Mouse (Mus musculus): ENCODE measurements around the gene Churc1. TPM values are rescaled to one million over a fixed set of nuclear protein-coding genes. Genes with fewer than 3 reads are reported as not detected.
"Not testable (repeated sequence)": the region's sequence is repeated elsewhere in the genome, so short reads cannot be mapped to it uniquely, and the experiment has no call there.

Gene Churc1
- total RNA-seq, 2 experiments from 2014 or later: 40.5 to 41.9 TPM

DNA sequence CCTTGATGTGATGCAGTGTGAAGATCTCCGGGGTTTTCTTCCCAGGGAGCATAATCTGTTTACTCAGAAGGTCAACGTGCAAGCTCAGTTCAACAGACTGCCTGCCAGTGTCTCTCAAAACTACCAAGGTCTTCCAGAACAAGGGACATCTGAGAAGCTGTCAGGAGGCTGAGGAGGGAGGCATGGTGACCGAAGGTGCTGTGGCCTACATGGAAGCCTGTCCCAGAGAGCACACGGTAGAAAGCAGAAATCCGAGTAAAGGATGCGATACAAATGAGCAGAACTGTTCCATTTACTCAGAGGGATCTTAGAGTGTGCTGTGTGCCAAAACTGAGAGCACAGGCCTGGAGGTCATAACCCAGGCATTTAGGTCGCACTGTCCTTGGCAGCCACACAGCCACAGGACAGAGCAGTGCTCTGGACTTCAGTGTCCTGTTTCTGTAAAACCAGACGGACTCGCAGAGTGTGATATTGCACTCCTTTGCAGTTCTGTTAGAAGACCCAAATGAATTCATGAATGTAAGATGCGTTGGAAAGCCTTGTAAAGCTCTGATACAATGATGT lies 18.8 kb downstream of the Churc1 start:
- intact Hi-C loops (cut with DNase I): no loop called here
- DNase-seq (ENCODE audit: low spot score in 2 of 2): no peak

DNA sequence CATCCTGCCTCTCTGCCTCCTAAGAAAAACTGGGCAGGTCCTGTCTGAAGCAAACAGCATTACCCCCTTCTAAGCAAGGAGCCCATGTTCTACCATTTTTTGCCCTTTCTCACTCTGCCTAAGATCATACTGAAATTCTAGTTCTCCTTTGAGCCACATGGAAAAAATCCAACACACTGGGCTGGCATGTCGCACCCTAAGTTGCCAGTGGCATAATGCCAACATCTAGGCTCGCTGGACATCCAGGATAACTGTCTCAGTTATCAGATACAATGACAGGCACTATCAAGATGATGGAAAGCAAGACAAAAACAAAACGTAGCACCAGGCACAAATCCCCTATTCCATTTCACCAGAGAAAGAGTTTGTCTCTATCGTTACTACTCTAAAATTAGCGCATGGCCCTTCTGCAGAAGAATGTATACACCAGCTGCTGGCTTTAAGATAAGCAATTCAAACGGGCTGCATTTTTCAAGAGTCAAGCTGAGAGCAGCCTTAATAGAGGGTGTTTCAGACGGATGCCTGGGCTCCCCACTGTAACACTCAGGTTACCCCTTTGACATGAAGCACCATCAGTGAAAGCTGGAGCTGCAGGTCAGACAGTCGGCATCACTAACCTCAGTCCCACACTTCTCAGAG lies 25.2 kb downstream of the Churc1 start:
- intact Hi-C loops (cut with DNase I): no loop called here
- DNase-seq (ENCODE audit: low spot score in 2 of 2): no peak

DNA sequence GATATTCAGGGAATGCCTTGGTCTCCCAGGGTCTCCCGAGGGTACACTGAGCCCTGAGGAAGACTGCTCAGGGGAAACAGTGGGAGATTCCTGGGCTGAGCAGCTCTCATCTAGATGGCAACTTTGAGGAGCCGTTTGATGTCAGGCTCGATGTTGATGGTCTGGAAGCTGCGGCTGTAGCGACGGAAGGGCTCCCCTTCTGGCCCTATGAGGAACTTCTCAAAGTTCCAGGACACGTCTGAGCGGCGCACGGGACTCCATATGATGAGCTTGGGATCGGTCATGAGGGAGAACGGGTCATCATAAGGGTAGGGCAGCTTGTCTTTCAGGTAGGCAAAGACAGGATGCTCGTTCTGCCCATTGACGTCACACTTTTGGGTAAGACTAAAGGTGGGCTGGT lies 27.2 kb downstream of the Churc1 start:
- DNase-seq (ENCODE audit: low spot score in 2 of 2); intact Hi-C loops (cut with DNase I): not testable (repeated sequence)

DNA sequence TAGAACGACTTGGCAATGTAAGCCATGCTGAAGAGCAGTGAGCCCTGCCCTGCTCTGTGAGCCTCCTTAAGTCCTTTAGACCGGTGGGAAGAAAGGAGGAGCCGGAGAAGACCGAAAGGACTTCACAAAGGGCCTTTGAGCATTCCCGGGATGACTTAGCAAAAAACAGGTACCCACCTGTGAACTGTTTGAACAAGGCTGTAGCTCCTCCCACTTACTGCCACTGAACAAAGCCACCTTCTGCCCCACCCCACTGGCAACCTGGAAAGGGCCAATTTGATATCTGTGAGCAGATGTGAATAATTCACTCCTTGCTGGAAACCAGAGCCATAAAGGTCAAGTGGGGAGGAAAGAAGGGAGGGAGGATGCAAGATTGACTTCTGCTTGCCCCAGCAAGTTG lies 30.0 kb downstream of the Churc1 start, which contains the start of gene Gpx2:
Gpx2 (minus strand) TSS at position 205 of the 400 bp plus-strand sequence.
- intact Hi-C loops (cut with DNase I): no loop called here
- DNase-seq (ENCODE audit: low spot score in 2 of 2): no peak

DNA sequence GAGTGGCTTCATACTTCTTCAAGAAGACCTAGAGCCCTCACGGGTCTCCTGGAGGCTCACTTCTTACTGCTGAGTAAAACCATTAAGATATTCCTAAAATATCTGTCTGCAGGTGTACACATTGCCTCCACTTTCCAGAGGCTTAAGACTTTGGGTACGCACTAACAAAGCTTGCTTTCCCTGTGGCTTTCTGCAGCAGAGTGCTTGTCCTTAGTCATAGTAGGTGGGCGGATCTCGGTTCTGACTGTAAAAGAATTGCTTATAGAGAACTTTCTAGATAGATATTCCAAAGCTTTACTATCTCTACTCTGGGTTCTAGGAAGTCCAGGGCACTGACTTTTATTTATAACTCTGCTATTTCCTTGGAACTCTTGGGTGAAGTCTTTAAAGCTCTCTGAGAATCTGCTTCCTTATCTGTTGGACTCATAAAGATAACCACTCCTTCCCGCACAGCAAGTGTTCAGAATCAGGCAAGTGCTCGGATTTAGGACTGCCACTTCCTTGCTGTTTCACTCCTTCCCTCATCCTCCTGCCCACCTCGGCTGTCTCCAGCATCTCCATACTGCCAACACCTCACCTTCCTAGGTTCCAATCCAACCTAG lies 31.7 kb downstream of the Churc1 start:
- intact Hi-C loops (cut with DNase I): no loop called here
- DNase-seq (ENCODE audit: low spot score in 2 of 2): no peak

DNA sequence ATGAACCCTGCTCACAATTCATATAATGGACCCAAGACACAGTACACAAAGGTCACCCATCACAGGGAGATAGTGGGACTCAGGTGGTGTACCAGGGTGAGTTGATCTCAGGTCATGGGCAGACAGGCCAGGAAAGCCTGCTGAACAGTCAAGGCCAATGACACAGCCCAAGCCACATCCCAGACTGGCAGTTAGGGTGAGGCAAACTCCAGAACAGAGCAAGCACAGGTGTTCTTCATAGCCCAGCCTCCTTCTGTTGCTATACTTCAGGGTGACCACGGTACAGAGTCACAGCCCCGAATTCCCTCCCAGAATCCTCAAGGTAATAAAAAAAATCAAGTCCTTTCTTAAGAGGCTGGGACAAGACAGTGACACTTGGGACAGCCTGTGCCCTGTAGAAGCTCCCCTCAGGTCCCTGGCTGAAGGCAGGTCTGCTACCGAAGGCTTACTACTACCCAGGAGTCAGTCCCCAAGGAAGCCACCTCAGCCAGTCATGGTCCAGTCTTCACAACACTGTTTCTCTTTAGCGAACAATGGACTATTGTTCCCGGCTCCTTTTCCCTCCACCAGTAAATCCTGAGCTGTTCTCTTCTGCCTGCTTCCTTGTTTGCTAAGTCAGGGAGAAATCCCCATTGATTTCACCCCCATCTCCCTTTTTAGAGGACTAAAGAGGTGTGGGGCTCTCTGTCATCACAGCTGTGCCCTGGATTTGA lies 32.8 kb downstream of the Churc1 start:
- no peak for DNase-seq (ENCODE audit: low spot score in 2 of 2)
- intact Hi-C loops (cut with DNase I): no loop called here

DNA sequence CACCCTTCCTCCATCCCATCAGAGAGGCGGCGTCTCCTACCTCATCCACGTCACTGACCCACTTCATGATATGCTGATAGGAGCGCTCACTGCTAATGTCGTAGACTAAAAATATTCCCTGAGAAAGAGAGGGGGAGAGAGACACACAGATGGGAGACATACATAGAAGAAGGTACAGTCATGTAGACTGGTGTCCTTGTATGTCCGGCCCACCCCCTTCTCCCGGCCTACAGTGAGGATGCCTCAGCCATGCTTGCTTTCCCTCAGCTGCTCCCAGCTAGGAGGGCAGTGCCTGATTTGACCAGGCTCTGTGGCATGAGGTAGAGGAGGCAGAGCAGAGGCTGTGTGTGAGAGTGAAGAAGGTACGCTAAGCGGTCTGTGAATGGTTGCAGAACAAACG lies 37.7 kb downstream of the Churc1 start:
- intact Hi-C loops (cut with DNase I): no loop called here
- peak; percentile 39 to 76 for DNase-seq (ENCODE audit: low spot score in 2 of 2)

DNA sequence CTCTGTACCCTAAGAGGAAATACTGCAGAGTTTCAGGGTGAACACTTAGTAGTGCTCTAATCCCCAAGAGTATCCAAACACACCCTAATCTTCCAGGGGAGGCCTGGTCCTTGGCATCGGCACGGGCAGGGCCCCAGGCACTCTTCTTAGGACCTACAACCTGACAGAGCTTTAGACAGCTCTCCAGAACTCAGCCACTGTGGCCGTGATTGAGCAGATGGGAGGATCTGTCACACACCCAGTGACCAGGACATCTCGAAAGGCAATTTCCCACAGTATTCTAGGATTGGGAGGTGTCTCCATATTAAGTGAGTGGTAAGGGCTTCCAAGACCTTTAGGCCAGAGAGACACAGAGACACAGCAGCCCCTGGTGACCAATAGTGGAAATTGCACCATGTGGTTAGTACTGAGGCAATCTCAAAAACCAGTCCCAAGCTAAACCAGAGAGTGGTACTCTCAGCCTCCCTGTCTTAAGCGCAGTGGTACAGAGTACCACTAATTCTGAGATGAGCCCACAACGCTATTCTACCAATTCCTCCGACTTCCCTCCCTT lies 38.4 kb downstream of the Churc1 start:
- intact Hi-C loops (cut with DNase I): no loop called here
- DNase-seq (ENCODE audit: low spot score in 2 of 2): peak; percentile 64 to 77

DNA sequence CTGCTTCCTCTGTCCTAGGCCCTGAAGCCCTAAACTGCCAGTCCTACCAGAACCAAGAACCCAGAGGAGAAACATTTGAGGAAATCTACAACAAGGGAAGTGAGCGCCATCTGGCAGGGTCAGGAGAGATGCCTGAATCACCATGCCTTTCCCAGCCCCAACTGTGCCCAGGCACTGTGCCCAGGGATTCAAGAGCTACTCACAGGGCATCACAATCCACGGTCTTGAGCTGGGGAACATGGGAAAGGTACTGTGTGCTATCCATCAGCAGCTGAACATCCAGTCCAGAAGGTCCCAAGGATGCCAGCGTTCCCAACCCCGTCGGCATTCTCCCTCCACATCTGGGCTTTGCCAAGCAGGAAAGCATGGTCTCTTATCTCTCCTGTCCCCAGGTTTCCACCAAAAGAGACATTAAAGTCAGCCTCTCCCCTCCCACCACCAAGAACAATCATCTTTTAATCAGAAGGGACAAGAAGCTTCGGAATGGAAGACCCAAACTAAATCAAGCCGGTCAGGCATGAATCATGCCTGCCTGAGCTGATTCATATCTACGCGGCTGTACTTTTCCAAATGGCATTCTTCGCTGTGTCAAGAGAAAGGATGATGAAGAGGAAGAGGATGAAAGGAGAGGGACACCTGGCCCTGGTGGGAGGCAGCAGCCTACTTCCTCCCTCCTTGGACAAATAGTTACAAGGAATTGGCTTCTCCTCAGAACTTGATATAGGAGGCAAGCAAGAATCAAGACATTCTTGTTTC lies 39.9 kb downstream of the Churc1 start:
- intact Hi-C loops (cut with DNase I): no loop called here
- no peak for DNase-seq (ENCODE audit: low spot score in 2 of 2)

DNA sequence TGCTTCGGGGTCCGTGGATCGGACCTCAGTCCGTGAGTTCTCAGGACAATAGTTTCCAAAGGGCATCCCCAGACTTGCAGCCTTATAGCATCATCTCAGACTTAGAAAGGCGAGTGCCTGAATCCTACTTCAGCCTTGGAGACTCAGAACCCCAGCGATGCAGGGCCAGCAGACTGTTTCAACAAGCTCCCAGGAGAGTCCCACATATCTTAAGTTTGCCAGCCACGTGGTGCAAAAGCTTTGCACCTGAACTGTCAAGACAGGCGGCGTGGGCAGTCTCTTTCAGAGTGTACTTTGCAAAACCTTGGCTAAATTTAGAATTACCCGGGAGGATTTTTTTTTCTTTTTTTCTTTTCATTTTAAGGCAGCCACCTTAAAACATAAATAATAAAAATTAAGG lies 42.5 kb downstream of the Churc1 start:
- intact Hi-C loops (cut with DNase I): no loop called here
- peak in 1 of 2 experiments; percentile 45 for DNase-seq (ENCODE audit: low spot score in 2 of 2)

DNA sequence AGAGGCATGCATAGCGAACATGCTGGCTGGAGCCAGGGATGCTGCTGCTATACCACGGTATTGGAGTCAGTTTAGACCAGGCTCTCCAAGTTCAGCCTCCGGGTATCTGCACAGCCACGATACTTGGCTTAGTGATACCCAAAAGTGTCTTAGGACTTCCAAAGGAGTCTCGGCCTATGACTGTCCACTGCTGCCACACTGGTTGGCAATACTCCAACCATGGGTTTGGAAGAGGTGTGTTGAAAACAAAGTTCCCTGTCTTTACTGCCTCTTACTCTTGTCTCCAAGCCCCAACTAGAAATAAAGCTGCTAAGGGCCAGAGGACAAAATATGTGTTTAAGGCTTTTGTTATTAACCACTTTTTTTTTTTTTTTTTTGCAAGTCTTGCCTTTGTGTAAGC lies 45.2 kb downstream of the Churc1 start:
- no peak for DNase-seq (ENCODE audit: low spot score in 2 of 2)
- intact Hi-C loops (cut with DNase I): no loop called here

DNA sequence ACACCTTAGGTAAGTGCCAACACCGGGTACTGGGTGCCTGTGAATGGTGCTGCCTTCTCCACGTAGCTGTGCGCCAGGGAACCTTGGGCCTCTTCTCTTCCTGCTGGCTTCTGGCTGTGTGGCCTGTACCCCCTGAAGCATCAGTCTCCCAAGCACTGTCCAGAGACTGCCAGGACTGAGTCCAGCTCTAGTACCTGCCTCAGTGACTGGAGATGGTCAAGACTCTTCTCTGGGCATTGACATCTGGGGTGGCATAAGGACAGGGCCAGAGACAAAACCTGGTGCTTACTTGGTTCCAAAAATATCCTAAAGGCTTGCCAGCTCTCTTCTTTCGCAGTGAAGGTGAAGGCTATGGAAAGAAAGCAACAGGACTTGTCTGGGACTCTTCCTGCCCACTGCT lies 45.7 kb downstream of the Churc1 start:
- intact Hi-C loops (cut with DNase I): no loop called here
- no peak for DNase-seq (ENCODE audit: low spot score in 2 of 2)

DNA sequence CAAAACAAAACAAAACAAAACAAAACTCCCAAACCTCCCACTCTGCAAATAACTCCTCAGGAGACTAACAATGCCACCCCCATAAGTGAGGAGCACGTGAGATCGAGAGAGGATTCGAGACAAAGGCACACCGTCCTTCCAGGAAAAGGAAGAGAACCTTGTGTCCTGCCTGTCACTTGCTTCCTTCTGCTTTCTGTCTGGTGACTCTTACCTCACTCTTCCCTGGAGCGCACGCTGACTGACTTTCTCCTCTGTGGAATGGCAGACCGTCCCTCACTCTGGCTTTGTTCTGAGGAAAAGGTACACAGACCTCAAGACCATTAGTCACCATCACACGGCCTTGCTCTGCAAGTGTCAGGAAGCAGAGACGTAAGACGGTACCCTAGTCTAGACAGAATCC lies 48.2 kb downstream of the Churc1 start:
- intact Hi-C loops (cut with DNase I): no loop called here
- DNase-seq (ENCODE audit: low spot score in 2 of 2): no peak

DNA sequence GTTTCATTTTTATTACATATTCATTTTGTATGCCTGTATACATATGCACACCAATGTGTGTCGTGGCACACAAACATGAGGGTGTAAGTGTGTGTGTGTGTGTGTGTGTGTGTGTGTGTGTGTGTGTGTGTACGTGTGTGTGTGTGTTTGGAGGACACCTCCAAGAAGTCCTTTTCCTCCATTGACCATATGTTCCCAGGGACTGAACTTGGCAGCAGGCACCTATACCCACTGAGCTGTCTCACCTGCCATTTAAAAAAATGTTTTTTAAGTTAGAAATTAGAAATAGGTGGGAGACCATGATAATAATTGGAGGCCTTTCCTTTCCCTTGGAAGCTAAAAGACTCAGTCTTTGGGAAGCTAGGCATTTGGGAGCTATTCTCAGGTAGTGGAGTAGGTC lies 48.8 kb downstream of the Churc1 start:
- intact Hi-C loops (cut with DNase I): no loop called here
- DNase-seq (ENCODE audit: low spot score in 2 of 2): no peak

DNA sequence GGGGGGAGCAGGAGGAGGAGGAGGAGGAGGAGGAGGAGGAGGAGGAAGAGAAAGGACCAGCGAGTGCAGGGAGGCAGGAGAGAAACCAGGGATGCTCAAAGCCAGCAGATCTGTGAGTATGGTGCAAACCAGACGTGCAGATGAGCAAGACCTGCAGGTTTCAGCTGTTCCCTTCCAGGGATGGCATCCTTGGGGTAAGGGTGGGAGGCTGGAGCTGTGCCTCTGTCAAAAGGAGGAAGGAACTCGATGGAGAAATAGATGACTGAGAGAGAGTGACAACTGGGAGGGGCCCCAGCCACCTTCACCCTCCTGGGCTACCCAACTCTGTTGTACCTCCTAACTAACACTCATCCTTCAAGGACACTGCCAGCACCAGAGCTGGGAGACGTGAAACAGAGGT lies 51.4 kb downstream of the Churc1 start:
- intact Hi-C loops (cut with DNase I): no loop called here
- DNase-seq (ENCODE audit: low spot score in 2 of 2): no peak

DNA sequence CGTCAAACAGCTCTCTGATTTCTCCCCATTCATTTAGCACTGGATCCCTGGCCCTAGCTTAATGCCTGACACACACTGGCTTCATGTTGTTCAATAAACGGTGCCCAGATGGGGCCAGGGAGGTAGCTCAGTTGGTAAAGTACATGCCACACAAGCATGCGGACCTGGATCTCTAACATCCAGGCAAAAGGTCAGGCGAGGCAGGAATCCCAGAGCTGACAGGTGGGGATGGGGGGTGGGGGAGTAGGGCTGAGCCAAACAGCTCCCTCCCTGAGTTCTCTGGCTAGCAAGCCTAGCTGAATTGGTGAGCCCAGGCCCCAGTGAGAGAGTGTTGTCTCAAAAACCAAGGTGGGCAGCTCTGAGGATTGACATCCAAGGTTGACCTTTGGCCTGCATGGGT lies 51.8 kb downstream of the Churc1 start:
- intact Hi-C loops (cut with DNase I): no loop called here
- DNase-seq (ENCODE audit: low spot score in 2 of 2): no peak

DNA sequence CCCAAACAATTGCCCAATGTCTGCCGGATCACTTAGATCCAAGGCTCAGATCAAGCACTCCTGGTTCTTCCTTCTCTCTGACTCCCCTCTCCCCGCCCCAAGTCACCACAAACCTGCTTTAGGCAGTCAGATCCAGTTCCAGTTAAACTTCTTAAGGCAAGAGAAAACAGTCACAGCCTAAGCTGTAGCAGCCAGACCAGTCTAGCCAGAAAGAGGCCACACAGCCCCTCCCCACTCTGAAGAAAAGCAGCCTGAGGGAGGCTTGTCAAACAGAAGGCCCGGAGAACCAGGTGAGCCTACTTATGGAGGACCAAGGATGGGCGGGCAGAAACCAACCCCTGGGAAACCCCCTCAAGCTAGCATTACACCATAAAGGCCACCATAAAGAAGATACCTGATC lies 52.8 kb downstream of the Churc1 start:
- DNase-seq (ENCODE audit: low spot score in 2 of 2): no peak
- intact Hi-C loops (cut with DNase I): no loop called here

DNA sequence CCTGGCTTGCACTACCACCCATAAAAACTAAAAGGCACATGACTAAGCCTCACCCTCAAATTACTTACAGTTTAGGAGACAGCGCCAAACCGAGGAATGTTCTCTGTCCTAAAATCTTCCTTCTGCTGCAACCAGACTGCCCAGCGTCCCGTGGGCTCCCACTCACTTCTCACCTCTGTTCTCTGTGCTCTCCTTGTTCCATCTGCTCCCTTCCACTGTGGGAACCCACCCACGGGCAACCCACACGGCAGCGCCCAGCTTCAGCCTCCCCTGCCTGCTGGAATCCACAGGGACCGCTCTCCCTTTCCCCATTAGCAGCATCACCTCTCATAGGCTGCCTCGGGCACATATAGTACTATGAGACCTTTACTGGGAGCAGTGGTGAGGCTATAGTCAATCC lies 53.6 kb downstream of the Churc1 start:
- peak; percentile 73 to 84 for DNase-seq (ENCODE audit: low spot score in 2 of 2)
- intact Hi-C loops (cut with DNase I): no loop called here

DNA sequence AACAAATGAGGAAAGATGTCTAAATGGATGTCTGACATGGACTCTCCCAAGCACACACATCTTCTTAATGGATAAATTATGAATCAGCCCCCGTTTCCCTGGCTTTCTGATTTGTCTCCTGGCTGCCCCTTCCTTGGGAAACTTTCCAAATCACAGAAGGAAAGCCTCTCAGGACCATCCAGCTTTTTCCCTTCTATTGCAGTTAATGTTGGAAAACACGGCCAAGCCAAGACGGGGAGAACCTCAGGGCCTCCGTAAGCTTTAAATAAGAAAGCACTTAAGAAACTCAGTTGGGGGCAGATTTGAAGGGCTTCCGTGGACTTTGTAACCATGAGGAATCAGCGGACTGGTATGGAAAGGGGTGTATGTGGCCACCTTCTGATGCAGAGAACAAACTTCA lies 54.5 kb downstream of the Churc1 start:
- DNase-seq (ENCODE audit: low spot score in 2 of 2): no peak
- intact Hi-C loops (cut with DNase I): loop anchor here (5.0 kb wide), 1 partner anchor 53 kb away; the partner anchor contains the start of genes Churc1 and Fntb
